Mouse (Mus musculus): ENCODE results near the gene Stip1. TPM values are rescaled to one million over a fixed set of nuclear protein-coding genes. Genes with fewer than 3 reads are reported as not detected.

Stip1 gene
- polyA plus RNA-seq, 1 experiment from 2014 or later = 376 TPM

GRCm38 (mm10) chr19:7067344-7068050 lies 27.7 kb upstream of the Stip1 start:
- Histone ChIP-seq H3K27me3 (ENCODE audit: control insufficient read depth, insufficient read depth, low read length) (peaks cover 5% of the 10 kb centered on the region), H3K9ac (ENCODE audit: low read depth, low read length) (0 out of 2 replicates have a peak overlapping the region, but pooled peaks have one; percentile 23), H3K27ac (ENCODE audit: low read depth, low read length) (no peak overlapping the region), H3K9me3 (ENCODE audit: control insufficient read depth, low read length) (no peaks in the 10 kb centered on the region), H3K4me1 (replicated peaks; ENCODE audit: control insufficient read depth, insufficient read depth, low read length) (peaks cover 44% of the 10 kb centered on the region), H3K4me2 (replicated peaks; ENCODE audit: low read depth, low read length) (no peak overlapping the region), H3K36me3 (ENCODE audit: control insufficient read depth, insufficient read depth, low read length) (no peaks in the 10 kb centered on the region; the same call in 1 of the 2 replicates), H3K4me3 (ENCODE audit: low read depth, low read length) (no peak overlapping the region)
- 56% methylated on average over 20 of the region's 20 CpGs for WGBS
- ATAC-seq (ENCODE audit: low FRiP score) = no peak
- DNase-seq (ENCODE audit: low spot score) = no peak

- peaks cover 2% of the 10 kb centered on the region; the same call in 1 of the 2 replicates for H3K27me3 ChIP-seq (ENCODE audit: control insufficient read depth, insufficient read depth, low read length)
- no peak overlapping the region for H3K4me3 ChIP-seq (ENCODE audit: low read depth, low read length)
- no peak overlapping the region for H3K9ac ChIP-seq (ENCODE audit: low read depth, low read length)
- no peak overlapping the region for H3K4me2 ChIP-seq (replicated peaks; ENCODE audit: low read depth, low read length)
- H3K36me3 ChIP-seq (ENCODE audit: control insufficient read depth, insufficient read depth, low read length) = no peaks in the 10 kb centered on the region; the same call in 1 of the 2 replicates
- H3K27ac ChIP-seq (ENCODE audit: low read depth, low read length) = no peak overlapping the region
- DNase-seq (ENCODE audit: low spot score) (no peak), ATAC-seq (ENCODE audit: low FRiP score) (no peak)
- peaks cover 44% of the 10 kb centered on the region for H3K4me1 ChIP-seq (replicated peaks; ENCODE audit: control insufficient read depth, insufficient read depth, low read length)
- no peaks in the 10 kb centered on the region for H3K9me3 ChIP-seq (ENCODE audit: control insufficient read depth, low read length)
- 34% methylated on average over 8 of the region's 8 CpGs for WGBS
Observed at GRCm38 (mm10) chr19:7066828-7067342, 27.1 kb upstream of the Stip1 start.

- Histone ChIP-seq H3K9me3 (ENCODE audit: control insufficient read depth, low read length) (no peaks in the 10 kb centered on the region), H3K9ac (ENCODE audit: low read depth, low read length) (peak overlapping the region; percentile 25), H3K4me3 (ENCODE audit: low read depth, low read length) (no peak overlapping the region), H3K4me1 (replicated peaks; ENCODE audit: control insufficient read depth, insufficient read depth, low read length) (peaks cover 44% of the 10 kb centered on the region), H3K36me3 (ENCODE audit: control insufficient read depth, insufficient read depth, low read length) (no peaks in the 10 kb centered on the region; the same call in 1 of the 2 replicates), H3K4me2 (replicated peaks; ENCODE audit: low read depth, low read length) (no peak overlapping the region; the same call in 1 of the 2 replicates), H3K27ac (ENCODE audit: low read depth, low read length) (0 out of 2 replicates have a peak overlapping the region, but pooled peaks have one; percentile 13), H3K27me3 (ENCODE audit: control insufficient read depth, insufficient read depth, low read length) (peaks cover 2% of the 10 kb centered on the region; the same call in 1 of the 2 replicates)
- ATAC-seq (ENCODE audit: low FRiP score) (no peak), DNase-seq (ENCODE audit: low spot score) (peak; percentile 70)
- WGBS = 41% methylated on average over 15 of the region's 15 CpGs
Observed at GRCm38 (mm10) chr19:7066034-7066827, 26.5 kb upstream of the Stip1 start.

- Histone ChIP-seq H3K36me3 (ENCODE audit: control insufficient read depth, insufficient read depth, low read length) (no peaks in the 10 kb centered on the region; the same call in 1 of the 2 replicates), H3K4me3 (ENCODE audit: low read depth, low read length) (no peak overlapping the region), H3K4me2 (replicated peaks; ENCODE audit: low read depth, low read length) (no peak overlapping the region), H3K27me3 (ENCODE audit: control insufficient read depth, insufficient read depth, low read length) (peaks cover 2% of the 10 kb centered on the region; the same call in 1 of the 2 replicates), H3K9ac (ENCODE audit: low read depth, low read length) (no peak overlapping the region), H3K4me1 (replicated peaks; ENCODE audit: control insufficient read depth, insufficient read depth, low read length) (peaks cover 34% of the 10 kb centered on the region), H3K9me3 (ENCODE audit: control insufficient read depth, low read length) (no peaks in the 10 kb centered on the region), H3K27ac (ENCODE audit: low read depth, low read length) (no peak overlapping the region)
- 2% methylated on average over 3 of the region's 3 CpGs for WGBS
- DNase-seq (ENCODE audit: low spot score) = peak; percentile 96
- ATAC-seq (ENCODE audit: low FRiP score) = peak; percentile 41; the same call in 1 of the 2 replicates
Observed at GRCm38 (mm10) chr19:7064571-7064970, 24.8 kb upstream of the Stip1 start.

- ATAC-seq (ENCODE audit: low FRiP score) (no peak), DNase-seq (ENCODE audit: low spot score) (no peak)
- Histone ChIP-seq H3K4me3 (ENCODE audit: low read depth, low read length) (no peak overlapping the region), H3K9me3 (ENCODE audit: control insufficient read depth, low read length) (no peaks in the 10 kb centered on the region), H3K4me1 (replicated peaks; ENCODE audit: control insufficient read depth, insufficient read depth, low read length) (peaks cover 20% of the 10 kb centered on the region), H3K27me3 (ENCODE audit: control insufficient read depth, insufficient read depth, low read length) (peaks cover 5% of the 10 kb centered on the region), H3K9ac (ENCODE audit: low read depth, low read length) (no peak overlapping the region), H3K4me2 (replicated peaks; ENCODE audit: low read depth, low read length) (no peak overlapping the region), H3K27ac (ENCODE audit: low read depth, low read length) (no peak overlapping the region), H3K36me3 (ENCODE audit: control insufficient read depth, insufficient read depth, low read length) (no peaks in the 10 kb centered on the region; the same call in 1 of the 2 replicates)
- WGBS = 93% methylated on average over 8 of the region's 8 CpGs
Observed at GRCm38 (mm10) chr19:7062916-7063315, 23.1 kb upstream of the Stip1 start.

GRCm38 (mm10) chr19:7062110-7062509 lies 22.3 kb upstream of the Stip1 start:
- Histone ChIP-seq H3K9ac (ENCODE audit: low read depth, low read length) (no peak overlapping the region), H3K9me3 (ENCODE audit: control insufficient read depth, low read length) (no peaks in the 10 kb centered on the region), H3K36me3 (ENCODE audit: control insufficient read depth, insufficient read depth, low read length) (no peaks in the 10 kb centered on the region; the same call in 1 of the 2 replicates), H3K27me3 (ENCODE audit: control insufficient read depth, insufficient read depth, low read length) (peaks cover 8% of the 10 kb centered on the region), H3K4me3 (ENCODE audit: low read depth, low read length) (no peak overlapping the region), H3K4me2 (replicated peaks; ENCODE audit: low read depth, low read length) (no peak overlapping the region), H3K4me1 (replicated peaks; ENCODE audit: control insufficient read depth, insufficient read depth, low read length) (peaks cover 17% of the 10 kb centered on the region), H3K27ac (ENCODE audit: low read depth, low read length) (no peak overlapping the region)
- ATAC-seq (ENCODE audit: low FRiP score) (no peak), DNase-seq (ENCODE audit: low spot score) (no peak)
- WGBS = 92% methylated on average over 5 of the region's 5 CpGs

GRCm38 (mm10) chr19:7058541-7058940 lies 18.8 kb upstream of the Stip1 start:
- Histone ChIP-seq H3K27me3 (ENCODE audit: control insufficient read depth, insufficient read depth, low read length) (peaks cover 16% of the 10 kb centered on the region), H3K9ac (ENCODE audit: low read depth, low read length) (no peak overlapping the region), H3K27ac (ENCODE audit: low read depth, low read length) (no peak overlapping the region)

GRCm38 (mm10) chr19:7057722-7058207 lies 18.0 kb upstream of the Stip1 start:
- H3K36me3 ChIP-seq (ENCODE audit: control insufficient read depth, insufficient read depth, low read length) = no peaks in the 10 kb centered on the region
- peak overlapping the region; percentile 99 for H3K4me2 ChIP-seq (replicated peaks; ENCODE audit: low read depth, low read length)
- no peak overlapping the region for H3K9ac ChIP-seq (ENCODE audit: low read depth, low read length)
- DNase-seq (ENCODE audit: low spot score) (peak; percentile 86), ATAC-seq (ENCODE audit: low FRiP score) (peak; percentile 82)
- H3K4me1 ChIP-seq (replicated peaks; ENCODE audit: control insufficient read depth, insufficient read depth, low read length) = peaks cover 6% of the 10 kb centered on the region
- no peak overlapping the region for H3K27ac ChIP-seq (ENCODE audit: low read depth, low read length)
- WGBS = under 1% methylated on average over 15 of the region's 15 CpGs
- peak overlapping the region; percentile 67 for H3K4me3 ChIP-seq (ENCODE audit: low read depth, low read length)
- H3K27me3 ChIP-seq (ENCODE audit: control insufficient read depth, insufficient read depth, low read length) = peaks cover 16% of the 10 kb centered on the region
- H3K9me3 ChIP-seq (ENCODE audit: control insufficient read depth, low read length) = no peaks in the 10 kb centered on the region

More at GRCm38 (mm10) chr19:7058541-7058940, 18.8 kb upstream of the Stip1 start:
- ATAC-seq (ENCODE audit: low FRiP score) = no peak
- no peak overlapping the region for H3K4me3 ChIP-seq (ENCODE audit: low read depth, low read length)
- H3K4me2 ChIP-seq (replicated peaks; ENCODE audit: low read depth, low read length) = no peak overlapping the region
- peaks cover 6% of the 10 kb centered on the region for H3K4me1 ChIP-seq (replicated peaks; ENCODE audit: control insufficient read depth, insufficient read depth, low read length)
- H3K36me3 ChIP-seq (ENCODE audit: control insufficient read depth, insufficient read depth, low read length) = no peaks in the 10 kb centered on the region
- no peak for DNase-seq (ENCODE audit: low spot score)
- 59% methylated on average over 6 of the region's 6 CpGs for WGBS
- H3K9me3 ChIP-seq (ENCODE audit: control insufficient read depth, low read length) = no peaks in the 10 kb centered on the region

All from hindbrain, embryonic 11.5 days (tissue).